Mouse (Mus musculus): ENCODE results near the gene Grhl1.

Gene Grhl1

GRCm38 (mm10) chr12:24583653-24584052 is 11.6 kb downstream of the Grhl1 start:
- in situ Hi-C loops (cut with MboI; ENCODE audit: low pct_unique_long_range_greater_than_20kb in 1 of 2, low sequenced_read_pairs in 2 of 2, unreplicated experiment in 1 of 2): no loop called here

- in situ Hi-C loops (cut with MboI; ENCODE audit: low pct_unique_long_range_greater_than_20kb in 1 of 2, low sequenced_read_pairs in 2 of 2, unreplicated experiment in 1 of 2): no loop called here
These were observed 12.8 kb downstream of the Grhl1 start for GRCm38 (mm10) chr12:24584835-24585234.

GRCm38 (mm10) chr12:24586193-24586592 is 14.1 kb downstream of the Grhl1 start:
- in situ Hi-C loops (cut with MboI; ENCODE audit: low pct_unique_long_range_greater_than_20kb in 1 of 2, low sequenced_read_pairs in 2 of 2, unreplicated experiment in 1 of 2): no loop called here

GRCm38 (mm10) chr12:24590371-24590770 is 18.3 kb downstream of the Grhl1 start:
- in situ Hi-C loops (cut with MboI; ENCODE audit: low pct_unique_long_range_greater_than_20kb in 1 of 2, low sequenced_read_pairs in 2 of 2, unreplicated experiment in 1 of 2): loop anchor here (10.0 kb wide), 2 partner anchors 56 to 116 kb away; no protein-coding TSS in a partner anchor

- in situ Hi-C loops (cut with MboI; ENCODE audit: low pct_unique_long_range_greater_than_20kb in 1 of 2, low sequenced_read_pairs in 2 of 2, unreplicated experiment in 1 of 2): loop anchor here (10.0 kb wide), 2 partner anchors 57 to 117 kb away; no protein-coding TSS in a partner anchor
These were observed 20.0 kb downstream of the Grhl1 start for GRCm38 (mm10) chr12:24592055-24592454.

GRCm38 (mm10) chr12:24592956-24593672 is 21.0 kb downstream of the Grhl1 start:
- in situ Hi-C loops (cut with MboI; ENCODE audit: low pct_unique_long_range_greater_than_20kb in 1 of 2, low sequenced_read_pairs in 2 of 2, unreplicated experiment in 1 of 2): loop anchor here (10.0 kb wide), 2 partner anchors 58 to 118 kb away; no protein-coding TSS in a partner anchor

GRCm38 (mm10) chr12:24597376-24597775 is 25.3 kb downstream of the Grhl1 start:
- in situ Hi-C loops (cut with MboI; ENCODE audit: low pct_unique_long_range_greater_than_20kb in 1 of 2, low sequenced_read_pairs in 2 of 2, unreplicated experiment in 1 of 2): loop anchor here (10.0 kb wide), 2 partner anchors 63 to 123 kb away; no protein-coding TSS in a partner anchor

GRCm38 (mm10) chr12:24599366-24599895 is 27.3 kb downstream of the Grhl1 start:
- in situ Hi-C loops (cut with MboI; ENCODE audit: low pct_unique_long_range_greater_than_20kb in 1 of 2, low sequenced_read_pairs in 2 of 2, unreplicated experiment in 1 of 2): loop anchor here (10.0 kb wide), 2 partner anchors 65 to 125 kb away; no protein-coding TSS in a partner anchor

GRCm38 (mm10) chr12:24600074-24600473 is 28.0 kb downstream of the Grhl1 start:
- in situ Hi-C loops (cut with MboI; ENCODE audit: low pct_unique_long_range_greater_than_20kb in 1 of 2, low sequenced_read_pairs in 2 of 2, unreplicated experiment in 1 of 2): loop anchor here in 1 of 2 experiments (5.0 kb wide), 1 partner anchor 97 kb away; no protein-coding TSS in a partner anchor

GRCm38 (mm10) chr12:24600806-24601205 is 28.7 kb downstream of the Grhl1 start:
- in situ Hi-C loops (cut with MboI; ENCODE audit: low pct_unique_long_range_greater_than_20kb in 1 of 2, low sequenced_read_pairs in 2 of 2, unreplicated experiment in 1 of 2): loop anchor here in 1 of 2 experiments (5.0 kb wide), 1 partner anchor 96 kb away; no protein-coding TSS in a partner anchor

GRCm38 (mm10) chr12:24603266-24603665 is 31.2 kb downstream of the Grhl1 start:
- in situ Hi-C loops (cut with MboI; ENCODE audit: low pct_unique_long_range_greater_than_20kb in 1 of 2, low sequenced_read_pairs in 2 of 2, unreplicated experiment in 1 of 2): loop anchor here in 1 of 2 experiments (5.0 kb wide), 1 partner anchor 94 kb away; no protein-coding TSS in a partner anchor

GRCm38 (mm10) chr12:24606166-24606565 is 34.1 kb downstream of the Grhl1 start:
- in situ Hi-C loops (cut with MboI; ENCODE audit: low pct_unique_long_range_greater_than_20kb in 1 of 2, low sequenced_read_pairs in 2 of 2, unreplicated experiment in 1 of 2): loop anchor here in 1 of 2 experiments (5.0 kb wide), 1 partner anchor 91 kb away; no protein-coding TSS in a partner anchor

GRCm38 (mm10) chr12:24612591-24612990 is 40.5 kb downstream of the Grhl1 start:
- in situ Hi-C loops (cut with MboI; ENCODE audit: low pct_unique_long_range_greater_than_20kb in 1 of 2, low sequenced_read_pairs in 2 of 2, unreplicated experiment in 1 of 2): no loop called here

GRCm38 (mm10) chr12:24614452-24615075 is 42.5 kb downstream of the Grhl1 start:
- in situ Hi-C loops (cut with MboI; ENCODE audit: low pct_unique_long_range_greater_than_20kb in 1 of 2, low sequenced_read_pairs in 2 of 2, unreplicated experiment in 1 of 2): no loop called here

- in situ Hi-C loops (cut with MboI; ENCODE audit: low pct_unique_long_range_greater_than_20kb in 1 of 2, low sequenced_read_pairs in 2 of 2, unreplicated experiment in 1 of 2): no loop called here
These were observed 43.1 kb downstream of the Grhl1 start for GRCm38 (mm10) chr12:24615140-24615539.

- in situ Hi-C loops (cut with MboI; ENCODE audit: low pct_unique_long_range_greater_than_20kb in 1 of 2, low sequenced_read_pairs in 2 of 2, unreplicated experiment in 1 of 2): no loop called here
These were observed 47.4 kb downstream of the Grhl1 start for GRCm38 (mm10) chr12:24619436-24619835.

- in situ Hi-C loops (cut with MboI; ENCODE audit: low pct_unique_long_range_greater_than_20kb in 1 of 2, low sequenced_read_pairs in 2 of 2, unreplicated experiment in 1 of 2): no loop called here
These were observed 51.6 kb downstream of the Grhl1 start for GRCm38 (mm10) chr12:24623486-24624251.

GRCm38 (mm10) chr12:24626401-24626800 is 54.3 kb downstream of the Grhl1 start:
- in situ Hi-C loops (cut with MboI; ENCODE audit: low pct_unique_long_range_greater_than_20kb in 1 of 2, low sequenced_read_pairs in 2 of 2, unreplicated experiment in 1 of 2): no loop called here

Data from mouse embryonic stem cell (cell line).